Mouse (Mus musculus) granulocyte monocyte progenitor cell, adult 5-6 weeks (primary cell): ENCODE measurements around the gene Pebp1. TPM values are rescaled to one million over a fixed set of nuclear protein-coding genes. Genes with fewer than 3 reads are reported as not detected.

ENCODE experiments used
- ATAC-seq: replicated peaks from 2 replicates; pipeline ENCODE4 v1.8.0; 2016; ENCODE audit warnings: mild to moderate bottlenecking, moderate TSS enrichment, inconsistent platforms; ENCODE audit not compliant: poor library complexity, severe bottlenecking
- total RNA-seq, 2 experiments: library from RNA; stranded (forward) in 1 of 2; stranded (reverse) in 1 of 2; fragments of 200-712, 200-1000 nt in 1 of 2; fragments of >200 nt in 1 of 2; fragmentation: Nextera tagmentation in 1 of 2; gene quantifications; 2 replicates each; pipeline ENCODE4 v1.2.3; 2014 to 2017

The Pebp1 gene
- total RNA-seq, 2 experiments from 2014 or later: 182 to 447 TPM

- no peak for ATAC-seq
These were observed 2.2 kb upstream of the Pebp1 start for GRCm38 (mm10) chr5:117289646-117290045.

GRCm38 (mm10) chr5:117286286-117286685, 1.1 kb downstream of the Pebp1 start:
- no peak for ATAC-seq

GRCm38 (mm10) chr5:117285266-117285665, 2.2 kb downstream of the Pebp1 start:
- no peak for ATAC-seq

- ATAC-seq: no peak
These were observed 2.7 kb downstream of the Pebp1 start for GRCm38 (mm10) chr5:117284682-117285081.

GRCm38 (mm10) chr5:117284029-117284428, 3.4 kb downstream of the Pebp1 start:
- ATAC-seq: no peak

GRCm38 (mm10) chr5:117282360-117282759, 5.1 kb downstream of the Pebp1 start:
- ATAC-seq: no peak

GRCm38 (mm10) chr5:117281536-117281935, 5.9 kb downstream of the Pebp1 start:
- 0 out of 2 replicates have a peak, but pooled peaks have one; percentile 42 for ATAC-seq

GRCm38 (mm10) chr5:117279669-117280050, 7.8 kb downstream of the Pebp1 start:
- no peak for ATAC-seq

GRCm38 (mm10) chr5:117278809-117279668, 8.4 kb downstream of the Pebp1 start:
- no peak for ATAC-seq

- peak; percentile 52 for ATAC-seq
These were observed 9.6 kb downstream of the Pebp1 start for GRCm38 (mm10) chr5:117277784-117278183.

GRCm38 (mm10) chr5:117274817-117275216, 12.6 kb downstream of the Pebp1 start:
- no peak for ATAC-seq

GRCm38 (mm10) chr5:117271945-117272344, 15.5 kb downstream of the Pebp1 start:
- no peak for ATAC-seq

GRCm38 (mm10) chr5:117269395-117269794, 18.0 kb downstream of the Pebp1 start:
- ATAC-seq: no peak

- ATAC-seq: no peak
These were observed 18.7 kb downstream of the Pebp1 start for GRCm38 (mm10) chr5:117268749-117269148.

- no peak for ATAC-seq
These were observed 19.5 kb downstream of the Pebp1 start for GRCm38 (mm10) chr5:117267913-117268312.

- ATAC-seq: no peak
These were observed 22.7 kb downstream of the Pebp1 start for GRCm38 (mm10) chr5:117264701-117265100.

- ATAC-seq: no peak
These were observed 23.9 kb downstream of the Pebp1 start for GRCm38 (mm10) chr5:117263566-117263965.

- no peak for ATAC-seq
These were observed 29.1 kb downstream of the Pebp1 start for GRCm38 (mm10) chr5:117258276-117258675.

GRCm38 (mm10) chr5:117251763-117252162, 35.7 kb downstream of the Pebp1 start:
- no peak for ATAC-seq

- no peak for ATAC-seq
These were observed 36.6 kb downstream of the Pebp1 start for GRCm38 (mm10) chr5:117250796-117251195.

- no peak for ATAC-seq
These were observed 39.1 kb downstream of the Pebp1 start for GRCm38 (mm10) chr5:117248351-117248750.

- ATAC-seq: no peak
These were observed 42.3 kb downstream of the Pebp1 start for GRCm38 (mm10) chr5:117245170-117245569.
